In the genomic region with DNA sequence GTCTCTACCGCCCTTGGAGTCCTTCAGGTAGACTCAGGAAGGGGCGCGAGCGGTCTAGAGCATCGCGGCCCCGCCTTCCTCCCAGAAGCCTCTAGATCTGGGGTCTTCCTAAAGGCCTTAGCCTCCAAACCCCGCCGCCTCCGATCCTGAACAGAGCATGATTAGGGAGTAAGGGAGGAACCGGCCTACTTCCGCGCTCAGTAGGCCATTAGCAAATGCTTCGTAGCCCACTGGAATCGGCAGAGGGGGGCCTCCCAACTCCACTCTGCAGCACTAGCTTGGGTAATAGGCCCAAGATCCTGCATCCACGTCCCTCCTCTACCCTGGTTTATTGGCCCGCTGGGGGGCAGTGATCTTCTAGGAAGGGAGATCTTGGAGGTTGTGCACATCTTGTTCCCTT, we compare ENCODE assay signal across 8 mouse cellular contexts. TPM values are rescaled to one million over a fixed set of nuclear protein-coding genes. Genes with fewer than 3 reads are reported as not detected.
DNase-seq lines count a peak whose midpoint lies in the region; ATAC-seq and TF ChIP-seq lines count a peak whose summit lies in the region.

A gene (minus strand): TSS at position 385 of the 400 bp plus-strand sequence.

- no peaks in the 10 kb centered on the region for H3K9me3 ChIP-seq in heart, embryonic 15.5 days (replicated peaks)
- no peaks in the 10 kb centered on the region for H3K9me3 ChIP-seq in forebrain, embryonic 15.5 days
- no peaks in the 10 kb centered on the region for H3K9me3 ChIP-seq in liver, embryonic 14.5 days (ENCODE audit: control insufficient read depth, low read length)

- peak within 1 kb of the TSS; percentile 98 for H3K4me2 ChIP-seq in heart, embryonic 15.5 days
- peak within 1 kb of the TSS; percentile 70 for H3K4me2 ChIP-seq in forebrain, embryonic 15.5 days (replicated peaks)
- H3K4me2 ChIP-seq in liver, embryonic 14.5 days (ENCODE audit: low read depth), result no peak within 1 kb of the TSS; the same call in 1 of the 2 replicates

- DNase-seq in heart, postnatal 4 days, result no peak
- DNase-seq in ZHBTc4 (ENCODE audit: low read depth, low spot score), result peak; percentile 51
- no peak for DNase-seq in liver, embryonic 14.5 days (ENCODE audit: low read depth in 3 of 3, low spot score in 3 of 3)
- DNase-seq in gastrocnemius, postnatal 4 days (ENCODE audit: low spot score in 2 of 2), result no peak
- DNase-seq in thymus, postnatal 14 days, result no peak
- no peak for DNase-seq in ovary, postnatal 14 days (ENCODE audit: low spot score)

- no peaks in the 10 kb centered on the region for H3K36me3 ChIP-seq in heart, embryonic 15.5 days
- peaks cover 40% of the 10 kb centered on the region for H3K36me3 ChIP-seq in forebrain, embryonic 15.5 days
- no peaks in the 10 kb centered on the region for H3K36me3 ChIP-seq in liver, embryonic 14.5 days (replicated peaks; ENCODE audit: control insufficient read depth, insufficient read depth, low read depth)

- H3K9ac ChIP-seq in heart, embryonic 15.5 days, result peak within 1 kb of the TSS; percentile 53
- peak within 1 kb of the TSS; percentile 33 for H3K9ac ChIP-seq in forebrain, embryonic 15.5 days (replicated peaks)
- H3K9ac ChIP-seq in liver, embryonic 14.5 days (replicated peaks), result no peak within 1 kb of the TSS

- no peak for ATAC-seq in heart, embryonic 15.5 days (replicated peaks; ENCODE audit: insufficient number of reproducible peaks, insufficient read depth, low FRiP score, low read depth)
- ATAC-seq in forebrain, embryonic 15.5 days (replicated peaks), result no peak
- ATAC-seq in liver, embryonic 14.5 days (ENCODE audit: insufficient read depth), result no peak

- peaks cover 97% of the 10 kb centered on the region for H3K27me3 ChIP-seq in heart, embryonic 15.5 days
- peaks cover 79% of the 10 kb centered on the region for H3K27me3 ChIP-seq in forebrain, embryonic 15.5 days
- H3K27me3 ChIP-seq in liver, embryonic 14.5 days (ENCODE audit: control insufficient read depth, insufficient read depth, low read length), result peaks cover 83% of the 10 kb centered on the region

- no peak within 1 kb of the TSS for H3K27ac ChIP-seq in heart, embryonic 15.5 days
- no peak within 1 kb of the TSS for H3K27ac ChIP-seq in forebrain, embryonic 15.5 days (replicated peaks)
- H3K27ac ChIP-seq in liver, embryonic 14.5 days, result no peak within 1 kb of the TSS

- no peak for TF ChIP-seq EP300 in liver, embryonic 14.5 days (IDR thresholded peaks at IDR 0.05; ENCODE audit: low read depth)

- H3K4me1 ChIP-seq in heart, embryonic 15.5 days (replicated peaks), result peaks cover 44% of the 10 kb centered on the region
- peaks cover 40% of the 10 kb centered on the region for H3K4me1 ChIP-seq in forebrain, embryonic 15.5 days
- H3K4me1 ChIP-seq in liver, embryonic 14.5 days (replicated peaks; ENCODE audit: control insufficient read depth in 2 of 2, insufficient read depth in 2 of 2, low read length in 1 of 2), result peaks cover 0 to 5% of the 10 kb centered on the region in 2 experiments; a peak in 2 of 4 replicates

- peak within 1 kb of the TSS; percentile 58 for H3K4me3 ChIP-seq in heart, embryonic 15.5 days
- H3K4me3 ChIP-seq in forebrain, embryonic 15.5 days, result peak within 1 kb of the TSS; percentile 41
- H3K4me3 ChIP-seq in liver, embryonic 14.5 days (ENCODE audit: insufficient read depth in 1 of 2, low read depth in 2 of 2, low read length in 2 of 2), result peak within 1 kb of the TSS; percentile 2 to 29; a peak in 2 of 4 replicates

- WGBS in heart, embryonic 15.5 days, result 17% methylated on average over 17 of the region's 17 CpGs
- 23% methylated on average over 17 of the region's 17 CpGs for WGBS in forebrain, embryonic 15.5 days
- WGBS in liver, embryonic 14.5 days (ENCODE audit: insufficient replicate concordance), result 2% methylated on average over 17 of the region's 17 CpGs

- TF ChIP-seq CTCF in liver, embryonic 14.5 days (IDR thresholded peaks at IDR 0.05; ENCODE audit: low read depth), result no peak

RNA-seq across cellular contexts. Expression of the gene that starts here (rescaled TPM):
- 3.7 and 3.8 TPM in 2 replicates for polyA plus RNA-seq in heart, embryonic 15.5 days (2015; fragmentation: Nextera tagmentation; extraction: Ambion mirVana)
- 1 to 10 TPM in 1 of 2 experiments, under 1 TPM in 1; 0.32 to 1.1 TPM for total RNA-seq in heart, postnatal 4 days (2021)
- 9.7 and 10.1 TPM in 2 replicates for polyA plus RNA-seq in forebrain, embryonic 15.5 days (2015; fragmentation: Nextera tagmentation; extraction: Ambion mirVana)
- 15.0 and 27.9 TPM in 2 replicates for polyA plus RNA-seq in liver, embryonic 14.5 days (2012; rRNA removed)
- polyA plus RNA-seq in liver, embryonic 14.5 days (2014; fragmentation: Nextera tagmentation; extraction: Ambion mirVana), result 23.6 and 32.2 TPM in 2 replicates
- total RNA-seq in gastrocnemius, postnatal 4 days (2021), result under 1 TPM in 1 of 2 experiments, not detected in 1; 0.27 TPM
